Mouse (Mus musculus): ENCODE results near the gene Syvn1.

Gene Syvn1

GRCm38 (mm10) chr19:6068951-6069350 lies 22.6 kb downstream of the Syvn1 start:
- no peak for DNase-seq (ENCODE audit: low read depth)

- no peak for DNase-seq (ENCODE audit: low read depth)
Measured at GRCm38 (mm10) chr19:6069851-6070250, 23.5 kb downstream of the Syvn1 start.

- DNase-seq (ENCODE audit: low read depth): no peak
Measured at GRCm38 (mm10) chr19:6070571-6071250, 24.3 kb downstream of the Syvn1 start.

- DNase-seq (ENCODE audit: low read depth): no peak
Measured at GRCm38 (mm10) chr19:6071261-6071660, 24.9 kb downstream of the Syvn1 start.

GRCm38 (mm10) chr19:6073889-6074288 lies 27.5 kb downstream of the Syvn1 start:
- no peak for DNase-seq (ENCODE audit: low read depth)

- peak; percentile 96 for DNase-seq (ENCODE audit: low read depth)
Measured at GRCm38 (mm10) chr19:6076564-6077393, 30.4 kb downstream of the Syvn1 start, which contains the start of gene Vps51. Gene Vps51, minus strand, starts transcription at chr19:6077231.

GRCm38 (mm10) chr19:6079983-6080480 lies 33.7 kb downstream of the Syvn1 start, which contains the start of gene Tmem262:
Gene Tmem262, plus strand, starts transcription at chr19:6080033.
- DNase-seq (ENCODE audit: low read depth): no peak

- DNase-seq (ENCODE audit: low read depth): no peak
Measured at GRCm38 (mm10) chr19:6082156-6082555, 35.8 kb downstream of the Syvn1 start, which contains the start of gene Gm28374. Gene Gm28374, minus strand, starts transcription at chr19:6082256.

GRCm38 (mm10) chr19:6084478-6085248 lies 38.3 kb downstream of the Syvn1 start, which contains the start of the genes Zfpl1 and Cdca5:
Gene Zfpl1, minus strand, starts transcription at chr19:6084956.
Gene Cdca5, plus strand, starts transcription at chr19:6084983.
- DNase-seq (ENCODE audit: low read depth): peak; percentile 99

- DNase-seq (ENCODE audit: low read depth): peak; percentile 91
Measured at GRCm38 (mm10) chr19:6085417-6085879, 39.1 kb downstream of the Syvn1 start.

GRCm38 (mm10) chr19:6088841-6089240 lies 42.5 kb downstream of the Syvn1 start:
- DNase-seq (ENCODE audit: low read depth): no peak

- DNase-seq (ENCODE audit: low read depth): no peak
Measured at GRCm38 (mm10) chr19:6094119-6094518, 47.7 kb downstream of the Syvn1 start, which contains the start of gene AC131692.1. Gene AC131692.1, plus strand, starts transcription at chr19:6094419.

GRCm38 (mm10) chr19:6097847-6098246 lies 51.5 kb downstream of the Syvn1 start:
- no peak for DNase-seq (ENCODE audit: low read depth)

- DNase-seq (ENCODE audit: low read depth): no peak
Measured at GRCm38 (mm10) chr19:6101186-6101585, 54.8 kb downstream of the Syvn1 start.

- DNase-seq (ENCODE audit: low read depth): peak; percentile 15
Measured at GRCm38 (mm10) chr19:6102169-6102853, 55.9 kb downstream of the Syvn1 start.
